In the genomic region with DNA sequence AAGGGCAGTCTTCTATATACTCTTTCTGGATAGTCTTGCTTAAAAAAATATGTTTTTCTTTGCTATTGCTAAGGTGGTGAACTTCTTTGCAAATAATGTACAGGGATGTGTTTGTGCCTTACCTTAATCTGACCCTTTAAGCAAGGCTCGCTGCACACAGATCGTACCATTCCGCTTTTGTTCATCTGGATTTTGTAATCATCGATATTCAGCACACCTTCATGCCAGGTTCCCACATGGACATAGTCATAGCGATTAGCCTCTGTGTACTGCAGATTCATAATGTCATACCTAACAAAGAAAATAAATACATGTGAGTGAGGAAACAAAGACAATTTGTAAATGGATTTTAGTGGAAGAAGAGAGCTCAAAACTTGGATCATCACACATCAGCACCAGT, we compare ENCODE assay signal across 16 mouse cellular contexts.
"Had no signal": no experiment of that assay in that cellular context is flagged by ENCODE, and none has a peak within 500 bp of the region (broad histone marks: within the 10 kb centered on the region; RNA-seq: fewer than 3 reads in every experiment).

No protein-coding gene starts in this region.

- DNase-seq: heart, postnatal 10 days; heart, postnatal 14 days; heart, postnatal 36 days; heart, postnatal 4 days; kidney, adult 11 months; kidney, adult 18-20 months; kidney, adult 2 months; kidney, adult 8-10 months; kidney, adult 9 months; kidney, postnatal 10 days; kidney, postnatal 14 days; kidney, postnatal 25 days; kidney, postnatal 36 days; kidney, postnatal 4 days; layer of hippocampus, adult 9-11 months; layer of hippocampus, postnatal 36 days had no signal
